Mouse (Mus musculus) myocyte (in vitro differentiated cells): ENCODE measurements around the gene Gm29094. TPM values are rescaled to one million over a fixed set of nuclear protein-coding genes. Genes with fewer than 3 reads are reported as not detected.
"Not testable (repeated sequence)": the region's sequence is repeated elsewhere in the genome, so short reads cannot be mapped to it uniquely, and the experiment has no call there.

Source experiments
- H3K27me3 ChIP-seq: one replicate; pipeline ENCODE4 v1.6.1; 2011; ENCODE audit not compliant: control insufficient read depth, insufficient read depth, insufficient read length
- H3K36me3 ChIP-seq: one replicate; pipeline ENCODE4 v1.6.1; 2011; ENCODE audit not compliant: control insufficient read depth, insufficient read depth
- H3K4me2 ChIP-seq: one replicate; pipeline ENCODE4 v1.6.1; 2011; ENCODE audit warnings: low read depth, control low read depth
- H3K4me3 ChIP-seq: one replicate; pipeline ENCODE4 v1.5.1; 2011; ENCODE audit warnings: mild to moderate bottlenecking, control low read depth, moderate library complexity
- H3K79me2 ChIP-seq: one replicate; pipeline ENCODE4 v1.6.1; 2011; ENCODE audit not compliant: control insufficient read depth, insufficient read depth
- H3ac ChIP-seq: one replicate; pipeline ENCODE4 v1.6.1; 2011; ENCODE audit not compliant: control insufficient read depth, insufficient read length
- polyA plus RNA-seq: library from polyadenylated mRNA; unstranded; fragments of >200 nt; fragmentation: generic; extraction: Trizol; gene quantifications from one replicate; pipeline ENCODE4 v1.2.1, GENCODE M21; 2012; ENCODE audit warnings: missing spikeins

Gene Gm29094
- not detected for polyA plus RNA-seq

DNA sequence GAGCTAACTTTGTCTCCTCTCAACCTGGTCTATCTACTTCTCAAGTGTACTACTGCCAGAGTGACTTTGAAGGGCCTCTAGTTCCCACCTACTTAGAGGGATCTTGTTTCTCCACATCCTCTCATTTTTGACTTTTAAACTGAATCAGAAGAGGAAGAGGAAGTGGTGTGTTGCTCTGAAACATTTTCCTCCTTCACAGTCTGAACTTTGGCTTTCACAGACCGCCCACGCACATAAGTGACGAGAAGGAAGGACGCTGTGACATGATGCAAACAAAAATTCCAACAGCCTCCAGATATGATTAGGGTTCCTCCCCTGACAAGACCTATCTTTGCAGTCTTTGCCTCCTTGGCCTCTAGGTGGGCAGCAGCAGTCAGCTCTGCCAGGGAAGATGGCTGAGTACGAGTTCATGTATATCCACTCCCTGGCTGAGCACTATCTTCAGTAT, at the start of gene Gm29094, which contains the start of gene Bcl2a1b:
TSS of gene Gm29094 (plus strand) at position 411 of the 448 bp plus-strand sequence.
TSS of gene Bcl2a1b (plus strand) at position 241 of the 448 bp plus-strand sequence.
- H3ac ChIP-seq, H3K36me3 ChIP-seq, H3K79me2 ChIP-seq, H3K4me2 ChIP-seq, H3K4me3 ChIP-seq, H3K27me3 ChIP-seq: not testable (repeated sequence)

DNA sequence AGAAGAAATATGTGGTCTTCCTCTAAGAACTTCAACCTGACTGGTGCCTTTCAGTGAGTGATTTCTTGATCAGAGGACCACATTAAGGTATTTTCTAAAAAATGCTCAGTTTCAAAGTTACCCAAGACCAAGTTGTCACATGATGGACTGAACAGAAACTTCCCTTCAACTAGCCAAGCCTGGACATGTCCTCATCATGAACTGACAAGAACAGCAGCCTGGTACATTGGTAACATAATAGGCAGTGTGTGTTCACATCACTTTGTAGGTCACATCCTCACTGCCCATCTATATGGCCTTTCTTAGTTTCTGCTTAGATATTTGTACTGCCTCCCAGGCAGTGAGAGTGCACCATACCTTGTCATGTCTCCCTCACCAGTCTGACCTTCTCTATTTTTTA, 26.6 kb upstream of the Gm29094 start:
- not testable (repeated sequence) for H3K36me3 ChIP-seq, H3ac ChIP-seq, H3K79me2 ChIP-seq, H3K4me3 ChIP-seq, H3K27me3 ChIP-seq, H3K4me2 ChIP-seq

DNA sequence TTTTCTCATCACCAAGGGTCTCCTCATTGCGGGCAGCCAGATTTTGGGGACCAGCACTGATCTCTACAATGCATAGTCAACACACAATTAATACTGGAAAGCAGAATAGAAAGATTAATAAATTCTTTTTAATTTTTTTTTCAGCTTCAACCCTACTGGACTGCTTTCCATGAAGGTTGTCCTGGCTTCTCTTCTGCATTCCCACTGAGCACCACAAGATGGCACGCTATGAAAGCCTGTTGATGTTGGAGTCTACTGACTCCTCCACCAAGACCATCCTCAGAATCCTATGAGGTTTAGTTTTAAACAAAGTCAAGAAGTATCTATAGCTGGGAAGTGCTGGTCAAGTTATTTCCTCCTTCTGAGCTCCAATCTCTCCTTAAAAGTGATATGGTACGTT, 20.3 kb upstream of the Gm29094 start:
- H3K79me2 ChIP-seq, H3ac ChIP-seq, H3K4me3 ChIP-seq, H3K36me3 ChIP-seq, H3K4me2 ChIP-seq, H3K27me3 ChIP-seq: not testable (repeated sequence)

DNA sequence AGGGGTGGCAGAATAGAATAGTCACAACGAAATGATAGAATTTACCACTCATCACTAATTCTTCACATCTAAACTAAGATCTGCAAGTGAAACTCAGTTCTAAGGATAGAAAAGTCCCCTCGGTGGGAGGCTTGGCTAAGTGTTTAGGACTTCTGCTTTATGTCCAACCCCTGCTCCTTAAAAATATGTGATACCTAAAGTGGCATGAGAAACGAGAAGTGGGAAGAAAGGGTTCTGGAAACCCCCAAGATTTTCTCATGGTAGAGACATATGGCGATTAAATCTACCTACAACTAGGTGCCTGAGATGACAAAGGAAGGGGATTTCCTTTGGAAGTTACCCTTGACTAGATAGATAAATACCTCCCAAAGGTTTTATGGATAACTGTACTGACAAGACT, 19.7 kb upstream of the Gm29094 start:
- H3K4me3 ChIP-seq, H3K27me3 ChIP-seq, H3K79me2 ChIP-seq, H3ac ChIP-seq, H3K4me2 ChIP-seq, H3K36me3 ChIP-seq: not testable (repeated sequence)

DNA sequence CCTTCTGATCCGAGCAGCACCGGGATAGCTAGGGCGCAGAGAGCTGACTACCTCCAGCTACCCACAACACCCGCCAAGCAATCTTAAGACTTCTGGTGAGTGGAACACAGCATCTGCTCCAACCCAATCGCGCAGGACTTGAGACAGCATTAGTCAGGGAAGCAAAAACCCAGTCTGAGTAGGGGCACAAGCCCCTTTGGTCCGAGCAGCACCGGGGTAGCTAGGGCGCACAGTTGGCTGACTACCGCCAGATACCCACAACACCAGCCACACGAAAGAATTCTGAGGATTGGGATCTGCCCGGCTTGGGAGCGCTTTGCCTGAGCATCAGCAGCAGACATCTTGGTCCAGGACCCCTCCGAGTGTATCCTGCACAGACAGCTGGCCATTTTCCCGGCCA, 12.2 kb upstream of the Gm29094 start:
- H3K4me3 ChIP-seq, H3ac ChIP-seq, H3K27me3 ChIP-seq, H3K36me3 ChIP-seq, H3K4me2 ChIP-seq, H3K79me2 ChIP-seq: not testable (repeated sequence)

DNA sequence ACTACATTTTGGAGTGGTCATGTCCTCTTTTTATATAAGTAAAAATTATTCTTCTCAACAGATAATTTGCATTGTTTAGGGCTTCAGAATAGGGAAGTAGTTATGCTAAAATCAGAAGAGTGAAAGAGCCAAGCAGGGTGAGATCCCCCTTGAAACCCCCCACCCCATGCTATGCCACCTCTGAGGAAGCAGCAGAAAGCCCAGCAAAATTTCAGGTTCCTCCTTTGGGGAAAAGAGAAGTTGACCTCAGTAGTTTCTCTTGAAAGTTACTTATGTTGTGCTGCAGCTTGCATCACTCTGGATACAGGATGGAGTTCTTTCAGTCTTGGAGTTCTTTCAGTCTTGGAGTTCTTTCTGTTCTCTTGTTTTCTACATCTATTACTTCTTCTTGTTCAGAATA, 3.7 kb upstream of the Gm29094 start:
- not testable (repeated sequence) for H3K79me2 ChIP-seq, H3K4me3 ChIP-seq, H3K4me2 ChIP-seq, H3K36me3 ChIP-seq, H3ac ChIP-seq, H3K27me3 ChIP-seq

DNA sequence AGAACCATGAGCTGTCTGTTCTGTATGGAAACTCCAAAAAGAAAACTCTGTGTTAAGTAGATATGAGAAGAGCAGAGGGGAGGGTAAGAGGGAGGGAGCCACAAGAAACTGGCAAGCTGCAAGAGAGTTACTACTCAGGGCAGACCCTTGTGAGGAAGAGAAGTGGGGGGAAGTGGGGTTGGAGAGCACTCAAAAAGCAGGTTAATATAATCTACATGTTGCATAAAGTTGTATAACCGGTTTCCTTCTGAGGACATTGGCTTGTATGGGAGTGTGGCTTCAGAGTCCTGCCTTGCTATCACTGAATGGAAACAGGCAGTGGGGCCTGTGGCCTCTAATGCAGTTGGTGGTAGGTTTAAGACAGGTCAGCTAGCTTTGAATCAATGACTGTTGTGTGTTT, 1.7 kb upstream of the Gm29094 start:
- not testable (repeated sequence) for H3K4me3 ChIP-seq, H3K79me2 ChIP-seq, H3ac ChIP-seq, H3K27me3 ChIP-seq, H3K4me2 ChIP-seq, H3K36me3 ChIP-seq

DNA sequence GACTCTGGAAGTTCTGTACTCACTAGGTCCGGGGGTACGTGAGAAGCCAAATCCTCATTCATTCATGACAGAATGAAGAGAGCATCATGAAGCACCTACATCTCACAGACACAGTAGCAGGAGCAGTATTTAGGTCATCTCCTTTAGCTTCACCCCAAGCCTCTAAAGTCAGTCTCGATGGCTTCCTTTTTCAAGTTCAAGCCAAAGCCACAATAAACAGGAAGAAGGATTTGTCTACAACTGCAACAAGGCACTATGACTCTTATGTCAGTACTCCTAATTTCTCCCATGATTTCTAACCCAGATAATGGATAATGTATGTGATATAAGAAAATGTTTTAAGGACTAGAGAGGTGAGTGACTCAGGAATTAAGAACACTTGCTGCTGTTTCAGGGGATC, 830 bp upstream of the Gm29094 start:
- not testable (repeated sequence) for H3K4me2 ChIP-seq, H3K4me3 ChIP-seq, H3ac ChIP-seq, H3K36me3 ChIP-seq, H3K79me2 ChIP-seq, H3K27me3 ChIP-seq

DNA sequence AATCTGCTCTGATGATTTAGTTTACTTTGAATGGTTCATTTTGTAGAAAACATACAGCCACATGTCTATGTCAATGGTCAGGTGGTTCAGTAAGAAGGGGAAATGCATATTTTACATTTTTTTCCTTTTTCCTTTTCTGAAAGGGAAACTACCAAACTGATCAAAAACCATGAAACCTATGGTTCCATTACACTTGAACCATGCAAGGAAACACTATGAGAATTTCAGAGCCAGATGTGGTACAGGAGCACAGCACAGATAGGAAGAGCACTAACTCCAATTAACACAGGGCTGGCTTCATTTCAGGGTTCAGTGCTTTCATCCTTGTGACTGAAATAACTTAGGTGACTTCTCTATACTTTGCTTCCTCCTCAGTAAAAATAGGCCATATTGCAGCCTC, 3.1 kb downstream of the Gm29094 start:
- not testable (repeated sequence) for H3K4me3 ChIP-seq, H3K79me2 ChIP-seq, H3ac ChIP-seq, H3K4me2 ChIP-seq, H3K27me3 ChIP-seq, H3K36me3 ChIP-seq

DNA sequence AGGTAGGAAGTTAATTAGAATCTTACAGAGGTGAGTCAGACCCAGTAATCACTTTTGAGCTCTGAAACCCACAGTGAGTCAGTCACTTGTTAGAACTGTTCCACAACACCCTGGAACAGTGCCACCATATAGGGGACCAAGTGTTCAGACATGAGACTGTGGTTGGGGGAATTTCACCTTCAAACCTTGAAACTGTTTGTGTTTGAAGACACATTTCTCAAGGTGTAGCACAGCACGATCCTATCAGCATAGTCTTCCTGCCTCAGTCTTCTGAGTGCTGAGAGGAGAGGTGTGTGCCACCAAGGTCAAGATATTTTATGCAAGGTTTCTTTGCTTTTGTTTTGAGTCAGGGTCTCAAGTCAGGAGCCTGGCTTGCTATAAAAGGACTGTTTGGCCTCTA, 9.8 kb downstream of the Gm29094 start:
- H3ac ChIP-seq, H3K4me3 ChIP-seq, H3K36me3 ChIP-seq, H3K4me2 ChIP-seq, H3K79me2 ChIP-seq, H3K27me3 ChIP-seq: not testable (repeated sequence)

DNA sequence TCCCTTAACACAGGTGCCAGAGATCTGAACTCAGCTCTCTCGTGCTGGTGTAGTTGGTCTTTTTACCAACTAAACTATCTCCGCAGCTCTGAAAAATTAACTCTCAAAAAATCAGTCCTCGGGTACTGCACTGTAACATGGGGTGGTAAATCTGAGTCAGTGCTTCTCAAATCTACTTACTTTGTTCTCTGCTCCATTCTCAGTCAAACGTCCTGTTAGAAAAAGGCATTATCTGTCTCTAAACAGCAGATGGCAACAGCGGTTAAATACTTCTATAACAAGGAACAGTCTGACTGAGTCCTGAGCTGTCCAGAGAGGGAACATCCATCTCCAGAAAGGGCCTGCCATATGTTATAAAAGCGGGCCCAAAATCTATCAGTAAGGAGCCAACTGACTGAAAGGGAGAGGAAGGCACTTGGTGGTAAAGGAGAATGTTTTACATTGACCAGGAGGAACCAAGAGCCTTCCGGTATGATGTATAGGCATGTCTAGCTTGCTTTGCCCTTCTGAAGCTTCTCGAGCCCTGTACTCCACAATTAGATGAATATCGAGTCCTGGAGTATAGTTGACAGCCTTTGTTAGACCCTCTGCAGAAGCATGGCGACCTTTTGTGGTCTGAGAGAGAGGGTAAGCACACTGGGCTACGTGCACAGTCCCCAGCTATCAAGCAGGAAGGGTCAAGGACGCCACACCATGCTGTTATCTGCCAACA, 11.3 kb downstream of the Gm29094 start, which contains the start of gene Mthfs:
TSS of gene Mthfs (plus strand) at position 324 of the 712 bp plus-strand sequence.
- not testable (repeated sequence) for H3K79me2 ChIP-seq, H3ac ChIP-seq, H3K27me3 ChIP-seq, H3K36me3 ChIP-seq
- Histone ChIP-seq H3K4me3 (peak within 1 kb of the TSS; percentile 23), H3K4me2 (peak within 1 kb of the TSS; percentile 74)

DNA sequence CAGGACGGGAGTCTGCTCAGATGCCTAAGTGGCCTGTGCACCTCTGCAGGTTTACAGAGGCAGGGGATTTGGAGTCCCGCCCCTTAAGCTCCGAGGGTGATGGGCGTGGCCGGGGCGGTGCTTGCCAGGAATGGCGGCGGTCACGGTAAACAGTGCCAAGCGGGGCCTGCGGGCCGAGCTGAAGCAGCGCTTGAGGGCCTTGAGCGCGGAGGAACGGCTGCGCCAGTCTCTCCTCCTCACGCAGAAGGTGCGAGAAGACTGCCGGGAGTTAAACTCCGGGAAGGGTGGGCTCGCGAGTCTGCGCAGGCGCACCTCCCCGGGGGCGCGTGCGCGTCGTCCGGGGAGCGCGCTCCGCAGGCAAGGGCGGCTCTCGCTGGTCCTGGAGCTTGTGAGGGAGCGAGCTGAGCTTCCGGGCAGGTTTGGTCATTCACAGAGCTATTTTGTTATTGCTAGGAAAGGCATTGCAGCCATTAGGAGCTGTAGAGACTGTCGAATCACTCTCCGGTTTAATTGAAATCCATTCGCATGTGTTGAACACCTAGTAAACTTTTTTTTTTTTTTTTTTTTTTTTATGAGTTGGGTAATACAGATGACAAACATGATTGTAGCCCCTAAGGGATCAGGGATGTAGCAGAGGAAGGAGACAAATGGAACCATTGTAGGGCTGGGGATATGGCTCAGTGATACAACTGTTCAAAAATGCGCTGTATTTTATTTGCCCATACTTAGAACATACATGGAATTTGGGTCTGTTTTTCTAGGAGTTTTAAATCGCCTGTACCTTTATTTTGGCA, 12.1 kb downstream of the Gm29094 start:
- Histone ChIP-seq H3K4me2 (peak overlapping the region; percentile 74), H3K4me3 (peak overlapping the region; percentile 23)
- not testable (repeated sequence) for H3ac ChIP-seq, H3K36me3 ChIP-seq, H3K27me3 ChIP-seq, H3K79me2 ChIP-seq

DNA sequence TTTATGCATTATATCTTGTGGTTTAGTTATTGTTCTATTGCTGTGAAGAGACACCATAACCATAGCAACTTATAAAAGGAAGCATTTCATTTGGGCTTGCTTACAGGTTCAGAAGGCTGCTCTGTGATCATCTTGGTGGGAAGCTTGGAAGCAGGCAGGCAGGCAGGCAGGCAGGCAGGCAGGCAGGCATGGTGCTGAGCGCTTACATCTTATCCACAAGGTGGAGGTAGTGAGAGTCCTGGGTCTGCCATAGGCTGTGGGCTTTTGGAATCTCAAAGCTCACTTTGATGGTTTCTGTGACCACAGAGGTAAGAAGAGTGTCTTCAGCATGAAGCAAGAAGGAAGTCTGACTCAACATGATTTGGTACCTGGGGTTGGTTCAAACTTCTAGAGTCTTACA, 13.2 kb downstream of the Gm29094 start:
- H3K4me2 ChIP-seq, H3K36me3 ChIP-seq, H3K4me3 ChIP-seq, H3ac ChIP-seq, H3K79me2 ChIP-seq, H3K27me3 ChIP-seq: not testable (repeated sequence)
